8 mouse cellular contexts compared by ENCODE assay signal in genomic region chr4:116150156-116150861, GRCm38 (mm10). TPM values are rescaled to one million over a fixed set of nuclear protein-coding genes. Genes with fewer than 3 reads are reported as not detected.
DNase-seq lines count a peak whose midpoint lies in the region; ATAC-seq and TF ChIP-seq lines count a peak whose summit lies in the region.

No protein-coding gene starts in this region.

- no peaks in the 10 kb centered on the region for H3K9me3 ChIP-seq in hindbrain, embryonic 12.5 days (replicated peaks)
- H3K9me3 ChIP-seq in limb, embryonic 11.5 days (ENCODE audit: control insufficient read depth, low read length) = no peaks in the 10 kb centered on the region
- H3K9me3 ChIP-seq in midbrain, embryonic 10.5 days (replicated peaks) = peaks cover 3% of the 10 kb centered on the region; the same call in 1 of the 2 replicates

- H3K27me3 ChIP-seq in hindbrain, embryonic 12.5 days = no peaks in the 10 kb centered on the region
- H3K27me3 ChIP-seq in limb, embryonic 11.5 days (ENCODE audit: control insufficient read depth, insufficient read depth, low read length) = no peaks in the 10 kb centered on the region
- peaks cover 2% of the 10 kb centered on the region for H3K27me3 ChIP-seq in midbrain, embryonic 10.5 days (ENCODE audit: low read depth, poor library complexity, severe bottlenecking)

- peak overlapping the region; percentile 87 for H3K9ac ChIP-seq in hindbrain, embryonic 12.5 days
- peak overlapping the region; percentile 95 for H3K9ac ChIP-seq in limb, embryonic 11.5 days (ENCODE audit: low read length)

- no peak for TF ChIP-seq CTCF in layer of hippocampus, adult 2 months (conservative IDR thresholded peaks at IDR 0.05)

- peaks cover 35% of the 10 kb centered on the region for H3K36me3 ChIP-seq in hindbrain, embryonic 12.5 days
- H3K36me3 ChIP-seq in limb, embryonic 11.5 days (ENCODE audit: control insufficient read depth, insufficient read depth, low read length) = peaks cover 23% of the 10 kb centered on the region
- peaks cover 39% of the 10 kb centered on the region for H3K36me3 ChIP-seq in midbrain, embryonic 10.5 days

- peak overlapping the region; percentile 66 for H3K4me2 ChIP-seq in hindbrain, embryonic 12.5 days (replicated peaks)
- peak overlapping the region; percentile 46 for H3K4me2 ChIP-seq in limb, embryonic 11.5 days (ENCODE audit: low read depth, severe bottlenecking)

- peak in 1 of 2 experiments; percentile 42 for DNase-seq in layer of hippocampus, adult 2 months (ENCODE audit: low spot score in 2 of 2)
- DNase-seq in layer of hippocampus, adult 9-10 months (ENCODE audit: low spot score) = no peak
- peak; percentile 57 for DNase-seq in cerebellum, adult 9-10 months
- peak; percentile 27 for DNase-seq in forelimb bud, embryonic 11.5 days (ENCODE audit: low read depth, low spot score)
- DNase-seq in limb, embryonic 11.5 days (ENCODE audit: low spot score) = peak; percentile 76
- peak; percentile 78 for DNase-seq in midbrain, embryonic 10.5 days (ENCODE audit: low spot score)
- DNase-seq in skeletal muscle tissue, adult 2 months (ENCODE audit: low read depth, low spot score) = peak; percentile 52

- peak overlapping the region; percentile 91 for H3K4me3 ChIP-seq in layer of hippocampus, adult 2 months
- peak overlapping the region; percentile 70 for H3K4me3 ChIP-seq in hindbrain, embryonic 12.5 days
- H3K4me3 ChIP-seq in limb, embryonic 11.5 days (ENCODE audit: low read depth, low read length) = peak overlapping the region; percentile 70
- H3K4me3 ChIP-seq in midbrain, embryonic 10.5 days = peak overlapping the region; percentile 86

- ATAC-seq in hindbrain, embryonic 12.5 days (ENCODE audit: low FRiP score) = peak; percentile 95
- peak; percentile 87 for ATAC-seq in limb, embryonic 11.5 days (ENCODE audit: insufficient number of reproducible peaks, low FRiP score, low TSS enrichment, low read depth)

- WGBS in hindbrain, embryonic 12.5 days = under 1% methylated on average over 61 of the region's 73 CpGs
- WGBS in limb, embryonic 11.5 days = under 1% methylated on average over 59 of the region's 73 CpGs
- 4% methylated on average over 73 of the region's 73 CpGs for WGBS in midbrain, embryonic 10.5 days

- peaks cover 15% of the 10 kb centered on the region for H3K4me1 ChIP-seq in hindbrain, embryonic 12.5 days
- 0 out of 2 replicates have a peak, but pooled peaks cover 4% of the 10 kb centered on the region for H3K4me1 ChIP-seq in limb, embryonic 11.5 days (ENCODE audit: control insufficient read depth, insufficient read depth, low read length)
- H3K4me1 ChIP-seq in midbrain, embryonic 10.5 days = peaks cover 19% of the 10 kb centered on the region

- peak overlapping the region; percentile 98 for H3K27ac ChIP-seq in layer of hippocampus, adult 2 months
- H3K27ac ChIP-seq in hindbrain, embryonic 12.5 days = peak overlapping the region; percentile 89
- H3K27ac ChIP-seq in limb, embryonic 11.5 days (replicated peaks; ENCODE audit: low read depth, low read length) = peak overlapping the region; percentile 81
- H3K27ac ChIP-seq in midbrain, embryonic 10.5 days (replicated peaks) = peak overlapping the region; percentile 96

RNA-seq across cellular contexts. Expression of gene Lurap1, which starts 0.8 kb away (rescaled TPM):
- total RNA-seq in layer of hippocampus, adult 2 months (2021) = 10 to 100 TPM; 23.4 to 25.8 TPM
- 1.6 and 2.2 TPM in 2 replicates for polyA plus RNA-seq in hindbrain, embryonic 12.5 days (2016; fragmentation: Nextera tagmentation; extraction: Ambion mirVana)
- 2.0 and 2.4 TPM in 2 replicates for polyA plus RNA-seq in limb, embryonic 11.5 days (2014; fragmentation: Nextera tagmentation; extraction: Ambion mirVana)
- polyA plus RNA-seq in midbrain, embryonic 10.5 days (2016; fragmentation: Nextera tagmentation; extraction: Ambion mirVana) = 2.2 and 2.7 TPM in 2 replicates

RNA-seq across cellular contexts. Expression of gene Tspan1, which starts 17.1 kb away (rescaled TPM):
- total RNA-seq in layer of hippocampus, adult 2 months (2021) = under 1 TPM in 1 of 2 experiments, not detected in 1; 0.33 TPM
- 0.17 TPM in 1 of 2 replicates, not detected in the other for polyA plus RNA-seq in hindbrain, embryonic 12.5 days (2016; fragmentation: Nextera tagmentation; extraction: Ambion mirVana)
- polyA plus RNA-seq in limb, embryonic 11.5 days (2014; fragmentation: Nextera tagmentation; extraction: Ambion mirVana) = 0.17 TPM in 1 of 2 replicates, not detected in the other
- polyA plus RNA-seq in midbrain, embryonic 10.5 days (2016; fragmentation: Nextera tagmentation; extraction: Ambion mirVana) = 0.06 TPM in 1 of 2 replicates, not detected in the other

RNA-seq across cellular contexts. Expression of gene 1700042G07Rik, which starts 22.9 kb away (rescaled TPM):
- total RNA-seq in layer of hippocampus, adult 2 months (2021) = not detected
- polyA plus RNA-seq in hindbrain, embryonic 12.5 days (2016; fragmentation: Nextera tagmentation; extraction: Ambion mirVana) = not detected in 2 replicates
- not detected in 2 replicates for polyA plus RNA-seq in limb, embryonic 11.5 days (2014; fragmentation: Nextera tagmentation; extraction: Ambion mirVana)
- not detected in 2 replicates for polyA plus RNA-seq in midbrain, embryonic 10.5 days (2016; fragmentation: Nextera tagmentation; extraction: Ambion mirVana)

RNA-seq across cellular contexts. Expression of gene Gm49337, which starts 22.9 kb away (rescaled TPM):
- total RNA-seq in layer of hippocampus, adult 2 months (2021) = 1 to 10 TPM in 1 of 2 experiments, not detected in 1; 3.2 TPM
- polyA plus RNA-seq in hindbrain, embryonic 12.5 days (2016; fragmentation: Nextera tagmentation; extraction: Ambion mirVana) = not detected in 2 replicates
- not detected in 2 replicates for polyA plus RNA-seq in limb, embryonic 11.5 days (2014; fragmentation: Nextera tagmentation; extraction: Ambion mirVana)
- polyA plus RNA-seq in midbrain, embryonic 10.5 days (2016; fragmentation: Nextera tagmentation; extraction: Ambion mirVana) = not detected in 2 replicates

RNA-seq across cellular contexts. Expression of gene Pomgnt1, which starts 26.7 kb away (rescaled TPM):
- 10 to 100 TPM; 69.2 to 77.9 TPM for total RNA-seq in layer of hippocampus, adult 2 months (2021)
- 62.7 and 67.5 TPM in 2 replicates for polyA plus RNA-seq in hindbrain, embryonic 12.5 days (2016; fragmentation: Nextera tagmentation; extraction: Ambion mirVana)
- polyA plus RNA-seq in limb, embryonic 11.5 days (2014; fragmentation: Nextera tagmentation; extraction: Ambion mirVana) = 57.0 and 62.4 TPM in 2 replicates
- 55.9 TPM in 2 replicates for polyA plus RNA-seq in midbrain, embryonic 10.5 days (2016; fragmentation: Nextera tagmentation; extraction: Ambion mirVana)
